In genomic region chr15:91672645-91673568, GRCm38 (mm10) we compare ENCODE assay signal across 8 mouse cellular contexts. TPM values are rescaled to one million over a fixed set of nuclear protein-coding genes. Genes with fewer than 3 reads are reported as not detected.
DNase-seq lines count a peak whose midpoint lies in the region; ATAC-seq and TF ChIP-seq lines count a peak whose summit lies in the region.

Gene Lrrk2 (plus strand): TSS chr15:91673175.

- H3K4me3 ChIP-seq in cortical plate, adult 2 months (ENCODE audit: insufficient read depth, low read length): peak within 1 kb of the TSS; percentile 90
- peak within 1 kb of the TSS; percentile 81 for H3K4me3 ChIP-seq in gastrocnemius, adult 2 months
- peak within 1 kb of the TSS; percentile 54 for H3K4me3 ChIP-seq in hindbrain, embryonic 16.5 days (ENCODE audit: low read length)
- peak within 1 kb of the TSS; percentile 66 for H3K4me3 ChIP-seq in left cerebral cortex, adult 2 months

- H3K36me3 ChIP-seq in hindbrain, embryonic 16.5 days (ENCODE audit: control insufficient read depth, insufficient read depth, low read length): no peaks in the 10 kb centered on the region

- DNase-seq in T-cell, adult 2 months (ENCODE audit: low spot score): peak; percentile 7
- DNase-seq in gastrocnemius, adult 2 months: peak; percentile 95
- DNase-seq in left cerebral cortex, adult 2 months (ENCODE audit: extremely low spot score in 1 of 2, low spot score in 2 of 2): peak; percentile 76 to 83
- DNase-seq in lung, postnatal 4 days: peak; percentile 94 to 95
- peak; percentile 82 for DNase-seq in retina, postnatal 1 day
- peak; percentile 63 for DNase-seq in thymus, postnatal 4 days

- no peaks in the 10 kb centered on the region for H3K27me3 ChIP-seq in hindbrain, embryonic 16.5 days (replicated peaks; ENCODE audit: control insufficient read depth, insufficient read depth, low read length)

- H3K9ac ChIP-seq in hindbrain, embryonic 16.5 days (ENCODE audit: low read depth, low read length): peak within 1 kb of the TSS; percentile 75

- 0 out of 2 replicates have a peak, but pooled peaks have one; percentile 22 for TF ChIP-seq POLR2A in cortical plate, adult 2 months (IDR thresholded peaks at IDR 0.05; ENCODE audit: extremely low read depth, insufficient read depth, low read length)

- H3K4me2 ChIP-seq in hindbrain, embryonic 16.5 days (ENCODE audit: low read length): peak within 1 kb of the TSS; percentile 73

- H3K4me1 ChIP-seq in cortical plate, adult 2 months (ENCODE audit: control insufficient read depth, insufficient read depth, low read length): peaks cover 2% of the 10 kb centered on the region; the same call in 1 of the 2 replicates
- peaks cover 4% of the 10 kb centered on the region; the same call in 1 of the 2 replicates for H3K4me1 ChIP-seq in hindbrain, embryonic 16.5 days (ENCODE audit: control insufficient read depth, insufficient read depth, low read depth, low read length)

- no peaks in the 10 kb centered on the region for H3K9me3 ChIP-seq in hindbrain, embryonic 16.5 days (ENCODE audit: control insufficient read depth, low read length)

- TF ChIP-seq CTCF in cortical plate, adult 2 months (IDR thresholded peaks at IDR 0.05; ENCODE audit: extremely low read depth, insufficient read depth, low read length): no peak
- peak; percentile 10; the same call in 1 of the 2 replicates for TF ChIP-seq CTCF in gastrocnemius, adult 2 months (IDR thresholded peaks at IDR 0.05)
- peak; percentile 11 for TF ChIP-seq CTCF in left cerebral cortex, adult 2 months (IDR thresholded peaks at IDR 0.05)

- intact Hi-C loops in gastrocnemius, adult 2 months (cut with DNase I): no loop called here
- intact Hi-C loops in left cerebral cortex, adult 2 months (cut with DNase I): no loop called here

- ATAC-seq in hindbrain, embryonic 16.5 days: peak; percentile 100

- WGBS in hindbrain, embryonic 16.5 days: 3% methylated on average over 40 of the region's 40 CpGs

- H3K27ac ChIP-seq in cortical plate, adult 2 months (ENCODE audit: insufficient read depth, low read length): peak within 1 kb of the TSS; percentile 74; the same call in 1 of the 2 replicates
- H3K27ac ChIP-seq in gastrocnemius, adult 2 months: peak within 1 kb of the TSS; percentile 92
- H3K27ac ChIP-seq in hindbrain, embryonic 16.5 days (ENCODE audit: low read depth, low read length): peak within 1 kb of the TSS; percentile 61
- H3K27ac ChIP-seq in left cerebral cortex, adult 2 months: peak within 1 kb of the TSS; percentile 87

RNA-seq across cellular contexts. Expression of gene Lrrk2, which starts in this region (rescaled TPM):
- 20.3 and 21.5 TPM in 2 replicates for polyA plus RNA-seq in cortical plate, adult 2 months (2012; rRNA removed)
- total RNA-seq in gastrocnemius, adult 2 months (2021): 1 to 10 TPM; 4.5 to 6.6 TPM
- polyA plus RNA-seq in hindbrain, embryonic 16.5 days (2015; fragmentation: Nextera tagmentation; extraction: Ambion mirVana): 2.4 and 2.5 TPM in 2 replicates
- 10 to 100 TPM; 49.4 to 52.7 TPM for total RNA-seq in left cerebral cortex, adult 2 months (2021)

Comparison
In these comparisons a context has a peak if more than half of its experiments do, and no peak if none do; other contexts are left out.
1. Peak in every context shown above with its lines: DNase-seq, ATAC-seq, H3K4me3 ChIP-seq and H3K27ac ChIP-seq.
2. RNA of gene Lrrk2 (total RNA-seq): 49.4 to 52.7 TPM in left cerebral cortex, adult 2 months; 4.5 to 6.6 TPM in gastrocnemius, adult 2 months; every median in the first group is over 4 times any median in the second.
3. DNase-seq: peak in every context shown above with its lines; median percentile 95 in gastrocnemius, adult 2 months; 94 in lung, postnatal 4 days; 82 in retina, postnatal 1 day; 80 in left cerebral cortex, adult 2 months; 63 in thymus, postnatal 4 days; 7 in T-cell, adult 2 months.